Mouse (Mus musculus) limb, embryonic 11.5 days (tissue): ENCODE results near the gene Actg2. TPM values are rescaled to one million over a fixed set of nuclear protein-coding genes. Genes with fewer than 3 reads are reported as not detected.

Experiments used
- polyA plus RNA-seq: library from polyadenylated mRNA; unstranded; fragments of >200 nt; fragmentation: Nextera tagmentation; extraction: Ambion mirVana; gene quantifications from 2 replicates; pipeline ENCODE4 v1.2.1, GENCODE M21; 2014

Gene Actg2
- polyA plus RNA-seq, 1 experiment from 2014 or later, result 0.76 TPM

Other genes starting within 250 kb of the Actg2 start
- 59.7 and 59.9 TPM in 2 replicates for gene Mthfd2, start 210.4 kb downstream of the Actg2 start, polyA plus RNA-seq
- 69.7 and 78.6 TPM in 2 replicates for gene Mob1a, start 210.2 kb downstream of the Actg2 start, polyA plus RNA-seq
- gene Bola3, start 187.1 kb downstream of the Actg2 start, polyA plus RNA-seq, result 143 and 157 TPM in 2 replicates
- 32.5 and 35.8 TPM in 2 replicates for gene Tet3, start 77.2 kb downstream of the Actg2 start, polyA plus RNA-seq
- gene Dguok, start 29.3 kb downstream of the Actg2 start, polyA plus RNA-seq, result 64.7 and 67.5 TPM in 2 replicates
- 18.4 and 19.1 TPM in 2 replicates for gene Stambp, start 36.5 kb upstream of the Actg2 start, polyA plus RNA-seq
- not detected in 2 replicates for gene Clec4f, start 119.9 kb upstream of the Actg2 start, polyA plus RNA-seq
- not detected in 2 replicates for gene Cd207, start 141.6 kb upstream of the Actg2 start, polyA plus RNA-seq
- 1.5 and 2.7 TPM in 2 replicates for gene Vax2, start 175.0 kb upstream of the Actg2 start, polyA plus RNA-seq
- 0.27 TPM in 1 of 2 replicates, not detected in the other for gene Atp6v1b1, start 206.7 kb upstream of the Actg2 start, polyA plus RNA-seq
- gene Ankrd53, start 226.4 kb upstream of the Actg2 start, polyA plus RNA-seq, result 0.16 TPM in 1 of 2 replicates, not detected in the other
- gene Tex261, start 239.5 kb upstream of the Actg2 start, polyA plus RNA-seq, result 62.2 and 63.8 TPM in 2 replicates